Mouse (Mus musculus) lung, postnatal 0 days (tissue): ENCODE data around the gene Sgcb.

ENCODE experiments used
- CTCF ChIP-seq: IDR thresholded peaks from 2 replicates; pipeline ENCODE4 v1.5.1; 2016; ENCODE audit warnings: antibody characterized with exemption, mild to moderate bottlenecking
- EP300 ChIP-seq: IDR thresholded peaks from 2 replicates; pipeline ENCODE4 v1.6.1; 2016; ENCODE audit warnings: antibody characterized with exemption, mild to moderate bottlenecking, control low read depth

- TF ChIP-seq CTCF, result no peak
- TF ChIP-seq EP300, result no peak
These were observed 60.5 kb downstream of the Sgcb start for GRCm38 (mm10) chr5:73587119-73587518.
